Mouse (Mus musculus) thymus, postnatal 10 days (tissue): ENCODE data around the gene Padi1.

Experiments used
- DNase-seq, 2 experiments: peaks; one replicate each; pipeline ENCODE4 v3.0.0; 2021; ENCODE audit warnings: low spot score in 2 of 2

The Padi1 gene

DNA sequence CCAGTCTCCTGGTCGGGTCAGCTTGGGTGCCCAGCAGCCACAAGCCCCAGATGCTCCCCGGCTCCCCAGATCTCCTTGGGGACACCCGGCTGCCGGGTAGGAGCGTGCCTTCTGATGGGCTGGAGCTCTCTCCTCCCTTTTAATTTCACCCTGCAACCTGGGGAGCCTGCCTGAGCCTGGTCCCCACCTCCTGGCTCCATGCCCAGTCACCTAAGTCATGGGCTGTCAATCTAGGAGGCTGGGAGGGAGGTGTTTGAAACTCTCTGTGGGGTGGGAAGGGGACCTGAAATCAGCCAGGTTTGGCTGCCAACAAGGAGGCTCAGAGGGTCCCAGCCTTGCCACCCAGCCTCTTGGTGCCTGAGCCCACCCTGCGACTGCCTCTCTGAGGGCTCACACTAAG is at the start of gene Padi1:
Padi1 (minus strand) TSS at position 113 of the 400 bp plus-strand sequence.
- no peak for DNase-seq

DNA sequence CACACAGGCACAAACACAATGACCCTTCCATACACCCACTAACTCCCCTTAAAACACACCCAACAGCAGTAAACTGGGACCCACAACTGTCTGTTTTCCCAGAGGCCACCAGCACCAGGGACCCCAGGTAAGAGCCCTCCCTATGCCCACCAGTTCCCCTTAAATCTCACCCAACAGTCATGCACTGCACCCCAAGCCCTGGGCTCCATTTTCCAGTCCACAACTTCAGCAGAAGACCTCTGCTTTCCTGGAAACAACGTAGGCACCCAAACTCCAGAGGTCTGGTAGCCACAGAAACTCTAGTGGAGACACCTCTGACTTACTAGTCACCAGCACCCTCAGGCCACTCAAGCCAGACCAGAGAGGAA is 46.6 kb upstream of the Padi1 start:
- DNase-seq: no peak

DNA sequence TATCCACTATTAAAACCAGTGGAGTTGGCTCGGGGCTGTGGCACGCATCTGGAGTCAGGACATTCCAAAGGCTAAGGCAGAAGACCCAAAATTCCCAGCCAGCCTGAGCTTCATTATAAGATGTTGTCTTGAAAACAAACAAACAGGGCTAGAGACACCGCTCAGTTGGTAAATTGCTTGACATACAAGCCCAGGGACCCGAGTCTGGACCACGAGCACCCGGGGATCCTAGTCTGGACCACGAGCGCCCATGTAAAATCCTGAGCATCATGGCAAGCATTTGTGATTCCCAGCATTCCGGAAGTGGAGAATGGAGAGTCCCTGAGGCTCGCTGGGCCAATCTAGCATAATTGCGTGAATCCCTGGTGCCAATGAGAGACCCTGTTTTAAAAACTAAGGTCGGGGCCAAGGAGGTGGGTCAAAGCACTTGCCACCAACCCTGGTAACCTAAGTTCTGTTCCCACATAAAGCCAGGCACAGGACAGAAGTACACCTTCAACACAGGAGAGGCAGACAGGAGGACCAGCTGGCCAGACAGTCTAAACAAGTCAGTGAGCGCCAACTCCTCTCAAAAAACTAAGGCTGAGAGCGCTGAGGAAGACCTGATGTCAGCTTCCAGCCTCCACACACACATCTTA is 46.1 kb upstream of the Padi1 start:
- DNase-seq: no peak

DNA sequence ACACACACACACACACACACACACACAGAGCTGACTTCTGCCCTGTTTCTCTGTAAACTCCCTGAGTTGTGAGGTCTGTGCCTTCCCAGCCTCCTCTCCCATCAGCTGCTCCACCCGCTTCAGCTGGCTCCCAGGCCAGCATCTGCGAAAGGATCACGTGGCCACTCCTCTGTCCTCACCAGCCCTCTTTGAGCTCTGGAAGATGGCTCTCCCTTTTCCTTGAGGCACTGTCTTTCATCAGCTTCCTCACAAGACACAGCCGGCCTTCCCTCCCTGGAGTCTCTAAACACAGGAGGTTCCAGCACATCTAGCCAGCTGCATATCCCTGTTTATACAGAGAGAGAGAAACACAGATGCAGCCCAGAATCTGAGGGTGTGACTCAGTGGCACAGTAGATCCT is 38.3 kb upstream of the Padi1 start:
- no peak for DNase-seq

DNA sequence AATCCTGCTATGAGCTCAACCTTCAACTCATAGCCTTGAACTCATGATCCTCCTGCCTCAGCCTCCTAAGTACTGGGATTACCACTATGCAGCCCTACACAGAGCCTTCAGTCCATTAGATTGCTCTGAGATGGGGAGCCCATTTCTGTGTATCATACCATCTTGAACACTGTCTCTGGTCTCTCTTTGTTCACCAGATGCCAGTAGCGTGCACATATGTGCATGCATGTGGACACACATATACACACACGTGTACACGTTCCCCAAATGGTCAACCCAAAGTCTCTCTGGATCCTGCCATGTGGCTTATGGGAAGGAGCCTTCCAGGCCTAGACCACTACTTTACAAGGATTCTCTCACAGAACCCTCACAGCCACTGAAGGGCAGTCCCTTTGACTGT is 37.4 kb upstream of the Padi1 start:
- no peak for DNase-seq

DNA sequence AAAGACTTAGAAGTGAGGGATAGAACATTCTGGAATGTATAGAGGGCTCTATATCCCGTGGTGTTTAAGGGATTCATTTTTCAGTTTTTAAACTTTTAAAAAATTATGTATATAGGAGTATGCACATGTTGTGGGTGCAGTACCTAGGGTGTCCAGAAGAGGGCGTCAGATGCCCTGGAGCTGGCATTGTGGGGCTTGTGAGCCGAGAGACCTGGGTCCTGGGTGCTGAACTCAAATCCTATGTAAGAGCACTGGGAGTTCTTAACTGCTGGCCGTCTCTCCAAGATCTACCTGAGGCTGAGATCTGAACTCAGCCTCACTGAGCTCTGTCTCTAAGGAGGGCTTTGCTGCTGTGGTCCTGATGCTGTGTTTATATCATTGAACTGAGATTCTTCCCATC is 36.8 kb upstream of the Padi1 start:
- DNase-seq: no peak

DNA sequence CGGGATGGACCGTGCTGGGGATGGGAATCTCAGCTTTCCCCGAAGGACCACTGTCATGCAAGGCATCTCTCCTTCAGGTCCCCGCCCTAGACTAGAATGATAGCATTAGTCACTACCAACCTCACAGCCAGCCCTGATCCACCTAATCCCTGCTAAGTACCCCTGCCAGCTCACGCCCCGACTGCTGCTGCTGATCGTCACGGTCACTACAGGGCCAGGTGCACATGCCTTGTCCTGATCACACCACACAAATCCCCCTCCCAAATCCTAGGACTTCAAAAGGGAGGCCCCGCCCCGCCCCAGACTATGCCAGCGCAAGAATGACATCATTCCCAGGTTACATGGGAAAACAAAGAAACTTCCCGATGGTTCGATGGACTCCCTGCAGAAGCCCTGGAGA is 36.2 kb upstream of the Padi1 start:
- DNase-seq: no peak

DNA sequence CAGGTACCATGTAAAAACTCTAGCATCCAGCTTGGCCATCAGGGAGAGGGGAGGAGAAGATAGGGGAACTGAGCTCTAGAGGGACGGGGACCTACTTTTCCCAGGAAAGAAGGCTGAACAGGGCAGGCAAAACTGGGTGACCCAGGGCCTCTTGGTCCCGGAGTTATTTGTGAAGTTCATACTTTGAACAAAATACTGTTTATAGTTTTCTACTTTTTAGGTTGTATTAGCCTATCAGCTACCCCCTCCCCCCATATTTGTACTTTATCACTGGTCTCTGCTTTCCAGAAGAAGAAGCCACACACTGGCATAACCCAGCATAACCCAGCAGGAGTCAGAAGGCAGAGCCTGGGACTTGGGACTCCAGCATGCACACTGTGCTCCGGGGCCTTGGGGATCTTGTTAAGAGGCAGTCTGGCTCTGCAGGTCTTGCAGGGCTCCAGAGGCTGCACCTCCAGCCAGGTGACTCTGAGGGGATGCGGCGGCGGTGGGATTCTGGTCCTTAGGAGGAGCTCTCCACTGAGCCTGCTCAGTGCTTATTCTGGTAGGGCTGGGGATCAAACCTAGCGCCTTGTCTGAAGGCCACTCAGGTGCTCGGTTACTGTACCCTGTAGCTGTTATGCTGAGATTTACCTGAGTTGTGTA is 35.6 kb upstream of the Padi1 start:
- no peak for DNase-seq

DNA sequence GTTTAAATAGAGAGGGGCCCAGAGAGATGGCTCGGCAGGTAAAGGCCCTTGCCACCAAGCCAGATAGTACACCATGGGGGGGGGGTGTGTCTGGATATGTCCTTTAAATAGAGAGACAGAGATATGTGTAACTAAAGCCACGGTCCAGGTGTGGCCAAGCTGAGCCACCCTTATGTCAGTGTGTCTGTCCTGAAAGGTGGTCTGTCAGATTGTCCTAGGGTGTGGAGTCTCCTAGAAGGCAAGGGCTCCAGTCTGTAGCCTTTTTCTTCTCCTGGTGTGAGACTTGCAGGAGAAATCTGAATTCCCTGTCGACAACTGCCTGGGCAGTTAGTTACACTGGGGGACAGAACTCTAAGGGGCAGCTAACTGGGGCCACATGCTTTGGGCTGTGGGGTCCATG is 34.6 kb upstream of the Padi1 start:
- no peak for DNase-seq

DNA sequence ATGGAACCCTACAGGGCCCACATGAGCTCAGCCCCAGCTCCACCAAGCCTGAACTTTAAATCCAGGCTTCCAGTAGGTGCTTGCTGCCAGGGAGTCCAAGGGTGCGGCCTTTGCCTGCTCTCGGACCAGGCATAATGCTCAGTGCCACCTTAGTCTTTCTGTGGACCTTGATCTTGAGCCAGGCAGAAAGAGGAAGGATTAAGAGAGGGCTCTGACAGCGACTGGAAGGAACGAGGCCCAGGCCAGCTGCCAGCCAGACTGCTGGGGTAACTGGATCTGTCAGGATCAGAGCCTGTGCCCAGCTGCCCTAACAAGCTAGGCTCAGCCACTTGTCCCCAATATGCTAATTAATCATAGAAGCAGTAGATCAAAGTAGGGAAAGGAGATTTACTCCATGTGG is 34.2 kb upstream of the Padi1 start:
- no peak for DNase-seq

DNA sequence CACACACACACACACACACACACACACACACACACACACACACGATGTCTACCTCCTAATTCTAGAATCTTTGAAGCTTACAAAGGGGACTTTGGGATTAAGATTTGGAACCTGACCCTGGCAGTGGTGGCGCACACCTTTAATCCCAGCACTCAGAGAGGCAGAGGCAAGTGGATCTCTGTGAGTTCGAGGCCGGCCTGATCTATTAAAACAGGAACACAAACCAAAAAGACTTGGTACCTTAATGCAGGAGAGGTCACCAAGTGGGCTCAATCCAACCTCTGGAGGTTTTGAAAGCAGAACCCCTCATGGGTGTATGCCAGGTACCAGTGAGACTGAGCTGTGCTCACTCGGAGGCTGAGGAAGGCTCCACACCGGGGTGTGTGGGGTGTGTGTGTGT is 33.5 kb upstream of the Padi1 start:
- no peak for DNase-seq

DNA sequence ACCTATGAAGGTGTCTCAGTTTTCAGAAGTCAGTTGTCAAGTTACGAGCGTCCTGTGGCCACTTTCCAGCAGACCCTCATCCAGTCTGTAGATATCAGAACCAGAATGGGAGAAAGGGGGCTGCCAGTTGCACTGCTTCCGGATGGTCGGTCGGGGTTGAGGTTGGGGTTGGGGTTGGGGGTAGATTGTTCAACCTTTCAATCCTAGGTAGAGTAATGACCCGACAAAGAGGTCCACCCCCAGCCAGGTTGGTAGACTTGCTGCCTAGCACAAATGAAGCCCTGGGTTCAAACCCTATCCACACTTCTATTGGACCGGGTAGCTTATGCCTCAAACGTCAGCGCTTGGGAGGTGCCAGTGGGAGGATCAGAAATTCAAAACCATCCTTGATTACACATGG is 33.1 kb upstream of the Padi1 start:
- DNase-seq: no peak

DNA sequence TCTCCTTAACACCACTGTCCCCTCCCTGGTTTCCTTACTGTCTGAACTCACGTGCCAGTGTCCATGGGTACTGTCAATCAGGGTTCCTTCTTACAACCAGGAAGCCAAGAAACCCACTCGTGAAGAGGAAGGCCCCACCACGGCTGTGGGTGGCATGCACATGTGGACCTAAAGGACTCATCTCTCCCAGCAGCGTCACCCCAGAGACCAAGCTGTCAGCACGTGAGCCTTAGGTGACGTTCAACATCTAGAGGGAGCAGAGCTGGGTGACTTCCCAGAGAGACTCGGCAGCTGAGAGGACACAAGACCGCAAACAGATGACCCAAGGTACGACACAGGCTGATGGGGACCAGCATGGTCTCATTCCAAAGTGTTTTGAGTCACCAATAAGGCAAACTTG is 31.9 kb upstream of the Padi1 start:
- DNase-seq: no peak

DNA sequence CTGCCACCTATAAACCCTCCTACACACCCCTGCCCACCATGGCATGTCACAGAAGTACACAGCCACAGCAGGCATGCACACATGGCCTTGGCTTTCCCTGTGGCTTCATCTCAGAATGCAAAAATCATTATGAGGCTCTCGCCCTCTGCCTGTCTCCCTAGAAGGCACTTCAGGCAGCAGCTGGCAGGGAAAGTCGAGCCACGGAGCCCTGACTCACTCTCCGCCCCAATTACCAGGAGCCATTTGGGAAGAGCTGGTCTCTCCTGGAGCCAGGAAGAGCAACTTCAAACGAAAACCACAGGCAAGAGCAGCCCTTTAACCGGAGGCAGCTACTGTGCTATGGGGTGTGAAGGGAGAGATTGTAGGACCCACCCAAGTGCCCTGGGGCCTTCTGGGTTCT is 31.1 kb upstream of the Padi1 start:
- DNase-seq: no peak

DNA sequence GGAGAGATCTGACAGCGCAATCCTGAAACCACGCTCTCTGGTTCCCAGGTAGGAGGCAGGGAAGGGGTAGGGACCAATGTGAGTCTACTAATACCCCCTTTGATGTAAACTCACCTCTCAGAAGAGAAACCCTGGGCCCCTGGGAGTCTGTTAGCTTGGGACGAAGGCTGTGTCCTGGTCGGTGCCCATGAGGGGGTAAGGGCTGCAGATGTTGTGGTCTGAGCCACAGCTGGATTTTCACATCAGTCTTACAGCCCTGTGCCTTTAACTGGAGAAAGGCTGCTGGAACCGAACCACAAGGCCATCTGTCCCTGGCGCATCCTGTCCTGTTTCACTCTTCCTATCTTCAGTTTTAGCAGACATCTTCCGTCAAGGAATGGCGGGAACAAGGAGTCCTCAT is 30.6 kb upstream of the Padi1 start:
- DNase-seq: no peak

DNA sequence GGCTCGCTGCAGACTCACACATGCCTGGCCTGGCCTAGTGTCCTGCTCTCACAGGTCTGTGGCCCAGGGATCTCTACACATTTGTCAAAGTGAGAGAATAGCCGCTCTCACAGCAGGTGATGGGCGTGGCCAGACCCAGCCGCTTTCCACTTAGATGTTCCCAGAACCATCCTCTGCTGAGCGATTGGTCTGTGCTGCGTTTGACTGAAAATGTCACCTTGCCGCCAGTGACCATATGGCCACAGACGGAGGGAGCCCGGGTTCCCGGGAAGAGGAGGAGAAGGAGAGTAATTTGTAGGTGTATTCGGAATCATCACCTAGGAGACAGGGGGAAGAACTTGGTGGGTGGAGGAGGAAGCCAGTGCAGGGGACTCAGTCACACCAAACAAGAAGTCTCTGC is 27.4 kb upstream of the Padi1 start:
- DNase-seq: no peak

DNA sequence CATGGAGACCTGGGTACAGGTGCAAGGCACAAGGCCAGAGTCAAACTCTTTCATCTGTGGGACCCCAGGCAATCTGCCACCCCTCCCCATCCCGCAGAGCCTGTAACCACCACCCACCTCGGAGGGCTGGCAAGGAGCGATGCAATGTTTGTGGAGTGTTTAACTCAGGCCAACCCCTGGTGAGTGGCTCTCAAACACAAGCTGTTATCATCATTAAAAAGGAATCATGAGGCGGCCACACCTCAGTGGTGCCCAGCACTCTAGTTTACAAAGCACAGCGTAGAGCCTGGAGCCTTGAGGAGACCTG is 27.1 kb upstream of the Padi1 start:
- no peak for DNase-seq

DNA sequence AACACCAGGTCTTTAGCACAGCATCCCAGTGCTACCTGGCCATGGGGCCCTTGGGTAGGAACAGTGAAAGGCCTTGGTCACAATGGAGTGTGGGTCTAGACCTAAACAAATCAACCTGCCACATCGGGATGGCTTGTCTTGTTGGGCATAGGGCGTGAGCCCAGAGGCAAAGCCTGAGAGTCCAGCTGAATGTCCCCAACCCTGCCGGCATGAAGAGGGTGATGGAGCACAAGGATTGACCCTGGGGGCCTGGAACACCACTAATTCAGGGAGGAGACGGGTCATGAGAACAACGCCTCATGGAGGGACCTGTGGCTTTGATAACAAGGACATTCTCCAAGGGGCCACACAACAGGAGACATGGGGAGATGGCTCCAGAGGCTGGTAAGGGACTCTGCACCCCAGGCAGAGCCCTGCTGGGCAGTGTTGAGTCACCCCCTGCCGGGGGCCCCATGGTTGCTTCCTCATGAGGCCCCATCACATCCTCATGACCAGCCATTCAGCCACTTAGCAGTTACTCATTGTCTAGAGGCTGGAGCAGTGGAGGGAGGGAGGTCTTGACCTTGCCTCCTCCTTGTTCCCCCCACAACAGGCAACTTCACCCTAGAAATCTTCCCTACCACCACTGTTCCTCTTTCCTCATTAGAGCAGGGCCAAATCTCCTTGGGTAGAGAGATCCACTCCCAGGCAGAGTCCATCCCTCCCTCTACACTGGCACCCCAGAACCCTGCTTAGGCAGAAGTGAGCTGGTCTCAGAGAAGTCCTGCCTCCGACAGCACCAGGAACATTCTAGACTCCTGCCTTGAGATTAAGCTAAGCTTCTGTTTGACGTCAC is 26.5 kb upstream of the Padi1 start:
- DNase-seq: no peak

DNA sequence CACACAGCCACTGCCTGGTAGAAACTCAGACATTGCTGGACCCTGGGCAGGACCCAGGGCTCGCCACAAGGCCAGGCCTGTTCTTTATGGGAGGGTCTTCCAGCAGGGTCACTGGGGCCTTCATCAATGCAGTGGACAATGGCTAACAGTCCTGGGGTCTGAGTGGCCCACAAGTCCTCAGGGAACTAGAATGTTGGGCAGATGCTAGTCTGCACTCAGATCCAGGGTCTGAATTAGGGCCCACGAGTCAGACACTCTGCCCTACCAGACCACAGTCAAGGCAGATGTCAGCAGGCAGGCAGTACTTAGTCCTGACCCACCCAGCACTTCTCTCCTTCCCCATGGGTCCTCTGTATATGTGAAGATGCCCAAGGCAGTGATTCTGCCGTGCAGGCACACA is 25.8 kb upstream of the Padi1 start:
- DNase-seq: no peak

DNA sequence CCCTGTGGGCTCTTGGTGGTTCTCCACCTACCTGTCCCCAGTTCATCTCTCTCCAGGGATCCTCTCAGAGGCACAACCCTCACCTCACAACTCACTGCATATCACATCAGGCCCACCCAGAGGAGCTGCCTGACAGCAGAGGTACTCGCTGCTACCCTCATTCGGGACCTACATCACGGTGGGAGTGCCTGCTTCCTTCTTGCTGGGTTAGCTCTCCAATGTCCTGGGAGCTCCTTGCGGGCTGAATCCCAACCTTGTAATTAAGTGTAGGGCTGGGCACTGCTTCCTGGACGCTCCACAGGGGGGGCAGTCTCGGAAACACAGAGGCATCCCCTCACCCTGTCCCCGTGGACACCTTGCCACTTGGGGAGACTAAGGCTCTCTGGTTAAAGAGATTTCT is 25.3 kb upstream of the Padi1 start:
- no peak for DNase-seq

DNA sequence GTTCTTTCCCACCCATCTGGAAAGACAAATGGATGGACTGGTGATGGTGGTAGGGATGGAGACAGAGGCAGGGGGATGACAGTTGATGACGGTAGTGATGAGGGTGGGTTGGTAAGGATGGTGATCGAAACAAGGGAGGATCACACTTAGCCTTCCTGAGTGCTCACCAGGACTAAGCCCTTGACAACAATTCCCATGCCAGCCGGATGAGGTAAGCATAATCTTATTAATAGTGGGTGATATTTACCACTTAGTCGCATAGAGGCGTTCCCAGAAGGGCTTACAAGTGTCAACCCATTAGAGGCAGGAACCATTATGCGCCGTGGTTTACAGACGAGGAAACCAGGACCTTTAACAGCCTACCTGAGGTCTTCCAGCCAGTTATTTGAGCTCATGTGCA is 24.4 kb upstream of the Padi1 start:
- no peak for DNase-seq

DNA sequence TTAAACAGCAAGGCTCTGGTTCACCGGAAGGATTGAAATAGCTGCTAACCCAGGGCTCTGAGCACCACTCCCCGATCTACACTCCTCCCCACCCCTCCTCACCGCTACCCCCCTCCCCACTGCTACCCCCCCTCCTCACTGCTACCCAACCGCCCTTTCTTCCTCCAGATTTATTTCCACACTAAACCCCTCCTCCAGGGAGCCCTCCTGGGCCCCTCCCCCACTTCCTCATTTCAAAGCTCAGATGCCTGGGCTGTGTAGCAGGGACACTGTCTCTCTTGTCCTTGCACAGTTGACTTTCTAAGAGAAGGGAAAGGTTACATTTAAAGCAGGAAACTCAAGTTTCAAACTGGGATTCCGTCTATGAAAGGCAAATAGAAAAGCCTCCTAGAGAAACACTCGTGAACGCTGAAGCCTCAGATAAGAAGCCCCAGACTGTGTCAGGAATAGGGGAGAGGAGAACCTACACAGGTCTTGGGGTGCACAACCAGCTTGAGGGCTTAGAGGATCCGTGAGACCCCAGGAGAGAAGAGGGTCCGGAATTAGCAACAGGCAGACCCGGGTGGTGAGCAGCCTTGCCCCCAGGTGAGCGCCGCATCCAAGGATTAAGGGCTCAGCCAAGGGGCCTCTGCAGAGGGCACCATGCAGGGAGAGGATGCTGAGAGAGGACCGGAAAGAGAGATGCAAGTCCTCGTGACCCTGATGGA is 23.1 kb upstream of the Padi1 start:
- DNase-seq: peak; percentile 44 to 47
